19 mouse cellular contexts compared by ENCODE assay signal in the genomic region with DNA sequence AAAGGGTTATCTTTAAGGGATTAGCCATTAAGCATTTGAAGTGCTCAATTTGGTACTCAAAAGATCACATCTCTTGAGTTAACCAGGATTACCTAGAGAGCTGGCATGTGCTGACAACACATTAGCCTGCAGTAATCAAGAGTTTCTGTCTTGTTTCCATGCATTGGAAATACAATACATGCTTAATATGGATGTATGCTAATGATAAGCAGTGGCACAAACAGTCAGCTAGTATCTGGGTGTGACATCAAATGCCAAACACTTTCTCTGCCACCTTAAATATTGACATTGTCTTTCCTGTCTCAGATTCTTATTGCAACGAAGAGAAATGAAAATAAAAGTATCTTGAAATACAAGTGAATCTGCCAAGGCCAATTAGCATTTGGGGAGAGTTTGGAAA.
"Had no signal": no experiment of that assay in that cellular context is flagged by ENCODE, and none has a peak within 500 bp of the region (broad histone marks: within the 10 kb centered on the region; RNA-seq: fewer than 3 reads in every experiment).

No protein-coding gene starts in this region.

- H3K9ac ChIP-seq: limb, embryonic 13.5 days; liver, embryonic 15.5 days; midbrain, embryonic 12.5 days; midbrain, embryonic 15.5 days; neural tube, embryonic 12.5 days; neural tube, embryonic 15.5 days; stomach, embryonic 15.5 days had no signal

- H3K36me3 ChIP-seq: limb, embryonic 10.5 days; limb, embryonic 13.5 days; liver, embryonic 15.5 days; midbrain, embryonic 12.5 days; midbrain, embryonic 15.5 days; neural tube, embryonic 12.5 days; neural tube, embryonic 15.5 days; stomach, embryonic 15.5 days had no signal

- ATAC-seq: midbrain, embryonic 15.5 days had no signal

- H3K27me3 ChIP-seq: limb, embryonic 13.5 days; midbrain, embryonic 12.5 days; midbrain, embryonic 15.5 days; neural tube, embryonic 12.5 days; neural tube, embryonic 15.5 days; stomach, embryonic 15.5 days had no signal

- H3K9me3 ChIP-seq: limb, embryonic 10.5 days; limb, embryonic 13.5 days; liver, embryonic 15.5 days; midbrain, embryonic 12.5 days; midbrain, embryonic 15.5 days; neural tube, embryonic 12.5 days; neural tube, embryonic 15.5 days; stomach, embryonic 15.5 days had no signal

- H3K4me3 ChIP-seq: limb, embryonic 10.5 days; limb, embryonic 13.5 days; liver, embryonic 15.5 days; midbrain, embryonic 12.5 days; midbrain, embryonic 15.5 days; neural tube, embryonic 12.5 days; neural tube, embryonic 15.5 days; stomach, embryonic 15.5 days had no signal

- H3K4me1 ChIP-seq: limb, embryonic 13.5 days; midbrain, embryonic 15.5 days; neural tube, embryonic 12.5 days had no signal

- DNase-seq: kidney, adult 18-20 months; kidney, adult 9 months; kidney, postnatal 14 days; kidney, postnatal 4 days; lung, adult 2 months; lung, postnatal 14 days; lung, postnatal 4 days; retina, postnatal 1 day; right cerebral cortex, postnatal 25 days; spleen, adult 18-20 months; thymus, postnatal 36 days had no signal

- H3K4me2 ChIP-seq: limb, embryonic 13.5 days; liver, embryonic 15.5 days; midbrain, embryonic 12.5 days; midbrain, embryonic 15.5 days; neural tube, embryonic 12.5 days; neural tube, embryonic 15.5 days; stomach, embryonic 15.5 days had no signal

- H3K27ac ChIP-seq: limb, embryonic 10.5 days; limb, embryonic 13.5 days; midbrain, embryonic 12.5 days; midbrain, embryonic 15.5 days; neural tube, embryonic 12.5 days; neural tube, embryonic 15.5 days; stomach, embryonic 15.5 days had no signal
